Mouse (Mus musculus) cortical plate, adult 2 months (tissue): ENCODE measurements around the gene Dock8. TPM values are rescaled to one million over a fixed set of nuclear protein-coding genes. Genes with fewer than 3 reads are reported as not detected.

ENCODE experiments used
- H3K27ac ChIP-seq: fragments of 200-500 bp; 2 replicates; pipeline ENCODE4 v1.5.1; 2012; ENCODE audit warnings: low read length, control low read depth, inconsistent platforms; ENCODE audit not compliant: insufficient read depth
- H3K4me1 ChIP-seq: fragments of 200-500 bp; 2 replicates; pipeline ENCODE4 v1.6.1; 2011; ENCODE audit warnings: low read length; ENCODE audit not compliant: control insufficient read depth, insufficient read depth
- H3K4me3 ChIP-seq: fragments of 200-500 bp; 2 replicates; pipeline ENCODE4 v1.5.1; 2011; ENCODE audit warnings: mild to moderate bottlenecking, low read length, control low read depth; ENCODE audit not compliant: insufficient read depth
- CTCF ChIP-seq: fragments of 200-500 bp; IDR thresholded peaks from 2 replicates; pipeline ENCODE4 v1.5.1; 2011; ENCODE audit warnings: mild to moderate bottlenecking, control low read depth, low read length; ENCODE audit not compliant: insufficient read depth; ENCODE audit errors: extremely low read depth
- POLR2A ChIP-seq: fragments of 200-500 bp; IDR thresholded peaks from 2 replicates; pipeline ENCODE4 v1.6.1; 2011; ENCODE audit warnings: mild to moderate bottlenecking, low read length, control low read depth; ENCODE audit not compliant: insufficient read depth; ENCODE audit errors: extremely low read depth
- polyA plus RNA-seq: library from polyadenylated mRNA; depleted of rRNA; stranded (reverse); fragments of >200 nt; gene quantifications from 2 replicates; pipeline ENCODE4 v1.2.3, GENCODE M21; 2012

Gene Dock8
- polyA plus RNA-seq, 1 experiment = 1.7 TPM

DNA sequence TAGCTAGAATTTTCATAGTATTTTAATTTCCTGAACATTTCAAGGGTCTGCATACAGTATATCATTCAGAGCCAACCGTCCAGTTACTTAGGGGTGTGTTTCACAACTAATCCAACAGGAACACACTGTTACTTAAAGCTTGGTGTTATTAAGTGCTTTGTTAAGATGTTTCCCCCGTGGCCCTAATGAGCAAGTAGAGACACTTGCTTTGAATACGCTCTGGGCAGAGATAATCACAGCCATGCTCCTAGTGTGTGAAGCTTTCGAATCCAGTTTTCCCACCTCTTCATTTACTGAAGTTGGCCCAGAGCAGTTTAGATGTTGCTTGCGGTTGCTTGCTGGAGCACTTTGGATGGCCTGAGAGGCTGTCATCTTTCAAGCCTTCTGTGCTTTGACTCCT is 80.8 kb downstream of the Dock8 start:
- Histone ChIP-seq H3K27ac (no peak overlapping the region), H3K4me3 (no peak overlapping the region), H3K4me1 (no peaks in the 10 kb centered on the region)
- no peak for TF ChIP-seq POLR2A
- TF ChIP-seq CTCF = no peak

DNA sequence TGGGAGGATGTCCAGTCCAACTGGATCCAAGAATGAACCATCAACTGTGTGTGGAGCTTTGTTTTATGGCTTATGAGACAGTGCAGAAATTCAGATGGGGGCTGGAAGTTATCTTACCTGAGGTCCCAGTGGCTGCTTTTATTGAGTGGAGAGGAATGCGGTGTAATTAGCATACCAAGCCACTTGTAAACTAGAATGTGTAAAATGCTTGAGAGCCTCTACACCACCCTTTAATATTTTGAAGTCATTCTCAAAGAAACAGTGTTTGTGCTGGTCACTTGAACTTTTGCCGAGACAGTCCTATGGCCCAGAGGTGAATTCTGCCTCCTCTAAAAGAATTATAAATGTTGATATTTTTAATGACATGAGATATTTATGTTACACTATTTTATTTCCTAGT is 83.5 kb downstream of the Dock8 start:
- Histone ChIP-seq H3K4me1 (no peaks in the 10 kb centered on the region), H3K27ac (no peak overlapping the region), H3K4me3 (no peak overlapping the region)
- TF ChIP-seq CTCF (no peak), POLR2A (no peak)

DNA sequence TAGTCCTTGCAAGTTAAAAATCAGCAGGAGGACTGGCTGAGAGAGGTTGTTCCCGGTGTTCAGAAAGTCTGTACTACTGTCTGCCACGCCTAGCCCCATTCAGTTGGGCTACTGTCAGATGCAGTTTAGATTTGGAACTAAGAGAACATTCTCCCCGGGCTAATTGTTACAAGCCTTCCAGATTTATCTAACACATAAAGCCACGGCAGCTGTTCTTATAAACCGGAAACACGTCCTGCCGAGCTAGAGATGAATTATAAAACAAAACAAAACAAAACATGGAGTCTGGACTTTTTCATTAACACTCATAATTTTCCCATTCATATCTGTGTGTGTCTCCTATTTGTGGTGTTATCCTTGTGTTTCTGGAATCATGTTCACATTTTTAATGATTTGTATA is 87.8 kb downstream of the Dock8 start:
- Histone ChIP-seq H3K4me3 (no peak overlapping the region), H3K27ac (no peak overlapping the region), H3K4me1 (no peaks in the 10 kb centered on the region)
- TF ChIP-seq CTCF (no peak), POLR2A (no peak)

DNA sequence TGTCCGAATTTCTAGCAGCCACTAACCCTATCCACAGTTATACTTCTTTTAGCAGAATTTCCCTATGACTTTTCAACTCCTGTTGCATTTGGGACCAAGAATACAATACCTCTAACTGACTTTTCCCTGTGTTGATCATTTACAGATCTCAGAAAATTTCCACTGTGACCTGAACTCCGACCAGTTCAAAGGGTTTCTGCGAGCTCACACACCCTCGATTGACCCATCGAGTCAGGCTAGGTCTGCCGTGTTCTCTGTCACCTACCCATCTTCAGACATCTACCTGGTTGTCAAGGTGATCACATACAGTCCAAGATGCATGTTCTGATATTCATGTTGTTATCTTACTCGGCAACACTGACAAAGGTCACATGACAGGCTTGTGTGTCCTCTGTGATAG is 90.4 kb downstream of the Dock8 start:
- Histone ChIP-seq H3K4me1 (no peaks in the 10 kb centered on the region), H3K27ac (no peak overlapping the region), H3K4me3 (no peak overlapping the region)
- TF ChIP-seq CTCF = no peak
- TF ChIP-seq POLR2A = no peak

DNA sequence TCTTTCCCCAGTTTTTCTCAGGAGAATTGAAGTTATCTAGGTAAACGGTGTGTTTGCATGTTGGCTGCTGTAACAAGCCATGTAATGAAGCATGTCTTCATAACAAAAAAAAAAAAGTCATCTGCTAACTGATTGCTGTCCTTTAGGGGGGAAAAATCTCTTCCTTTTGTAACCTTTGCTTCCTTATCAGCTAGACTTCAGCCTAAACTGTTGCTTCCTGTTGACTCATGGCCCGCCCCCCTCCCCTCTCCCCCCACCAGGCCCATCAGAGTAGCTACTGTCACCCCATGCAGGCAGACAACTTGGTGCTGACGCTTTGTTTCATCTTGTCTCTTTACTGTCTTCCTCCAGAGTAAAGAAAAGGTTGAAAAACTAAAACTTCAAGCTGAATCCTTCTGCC is 95.8 kb downstream of the Dock8 start:
- TF ChIP-seq POLR2A (no peak), CTCF (no peak)
- Histone ChIP-seq H3K4me1 (no peaks in the 10 kb centered on the region), H3K4me3 (no peak overlapping the region), H3K27ac (no peak overlapping the region)

DNA sequence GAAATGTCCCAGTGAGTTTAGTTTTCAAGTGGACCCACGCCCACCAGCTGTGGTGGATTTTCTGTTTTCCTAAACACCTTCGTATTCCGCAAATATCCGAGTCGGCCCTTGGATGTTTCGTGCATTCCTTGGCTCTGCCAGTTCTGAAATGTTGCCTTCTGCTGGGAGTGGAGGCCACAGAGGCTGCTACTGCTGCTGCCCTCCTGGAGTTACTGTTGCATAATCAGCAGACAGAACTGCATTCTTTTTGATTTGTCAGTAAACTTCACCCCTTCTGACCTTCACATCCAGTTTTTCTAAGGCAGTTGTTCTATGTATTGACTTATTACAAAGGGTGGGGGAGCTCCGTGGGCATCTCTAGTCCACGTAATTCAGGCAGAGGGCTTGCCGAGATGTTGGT is 97.0 kb downstream of the Dock8 start:
- Histone ChIP-seq H3K4me1 (no peaks in the 10 kb centered on the region), H3K4me3 (no peak overlapping the region), H3K27ac (no peak overlapping the region)
- no peak for TF ChIP-seq POLR2A
- TF ChIP-seq CTCF = no peak

DNA sequence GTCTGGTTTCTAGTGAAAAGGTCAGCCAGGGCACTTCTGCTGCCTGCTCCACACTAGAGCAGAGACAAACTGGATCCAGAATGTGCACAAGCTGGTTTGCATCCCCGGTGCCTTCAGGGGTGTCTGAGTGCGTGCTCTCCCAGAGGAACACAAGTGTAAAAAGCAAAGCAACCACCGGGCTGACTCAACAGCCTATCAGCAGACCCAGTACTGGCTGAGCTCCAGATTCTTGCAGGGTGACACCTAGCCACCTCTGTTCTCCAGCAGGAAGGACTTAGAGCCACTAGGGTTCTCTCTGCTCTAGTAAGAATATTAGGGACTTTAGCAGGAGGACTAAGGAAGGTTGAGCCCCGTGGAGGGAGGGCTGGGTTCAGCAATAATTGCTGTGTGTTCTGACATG is 97.7 kb downstream of the Dock8 start:
- H3K27ac ChIP-seq = no peak overlapping the region
- TF ChIP-seq POLR2A (no peak), CTCF (no peak)
- H3K4me3 ChIP-seq = no peak overlapping the region
- no peaks in the 10 kb centered on the region for H3K4me1 ChIP-seq

DNA sequence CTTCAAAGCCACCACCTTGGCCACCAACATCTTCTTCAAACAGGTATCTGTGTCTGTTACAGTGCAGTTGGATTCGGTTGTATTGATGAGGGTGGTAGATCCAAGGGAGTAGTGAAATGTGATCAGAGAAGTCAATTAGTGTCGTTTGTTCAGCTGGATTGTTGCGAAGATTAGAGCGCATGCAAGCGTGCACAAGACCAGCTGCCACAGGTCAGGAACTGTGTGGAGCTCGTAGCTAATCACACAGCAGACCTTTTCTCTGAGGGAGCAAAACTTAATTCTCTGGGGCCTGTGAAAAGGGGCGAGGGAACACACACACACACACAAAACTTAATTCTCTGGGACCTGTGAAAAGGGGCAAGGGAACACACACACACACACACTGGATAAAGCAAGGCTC is 98.2 kb downstream of the Dock8 start:
- no peak for TF ChIP-seq POLR2A
- no peak for TF ChIP-seq CTCF
- no peak overlapping the region for H3K27ac ChIP-seq

DNA sequence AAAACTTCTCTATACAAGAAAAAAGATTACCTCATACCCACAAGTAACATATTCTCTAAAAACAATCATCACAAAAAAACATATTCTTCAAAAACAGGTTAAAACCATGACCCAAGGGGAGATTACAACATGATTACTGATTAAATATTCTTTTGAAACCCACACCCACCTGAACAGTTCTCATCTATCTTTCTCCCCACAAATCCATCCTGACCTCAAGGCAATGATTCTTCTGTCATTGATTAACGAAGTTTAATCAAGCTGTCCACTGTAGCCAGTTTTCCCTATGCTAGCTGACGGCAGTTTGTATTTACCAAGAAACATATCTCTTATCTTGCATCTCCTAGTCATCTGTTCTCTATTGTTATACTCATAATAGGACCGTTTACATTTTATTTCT is 98.6 kb downstream of the Dock8 start:
- TF ChIP-seq CTCF (no peak), POLR2A (no peak)
- no peaks in the 10 kb centered on the region for H3K4me1 ChIP-seq
- no peak overlapping the region for H3K4me3 ChIP-seq
- H3K27ac ChIP-seq = no peak overlapping the region

More for the DNA sequence above, 98.2 kb downstream of the Dock8 start:
- H3K4me3 ChIP-seq = no peak overlapping the region
- H3K4me1 ChIP-seq = no peaks in the 10 kb centered on the region

DNA sequence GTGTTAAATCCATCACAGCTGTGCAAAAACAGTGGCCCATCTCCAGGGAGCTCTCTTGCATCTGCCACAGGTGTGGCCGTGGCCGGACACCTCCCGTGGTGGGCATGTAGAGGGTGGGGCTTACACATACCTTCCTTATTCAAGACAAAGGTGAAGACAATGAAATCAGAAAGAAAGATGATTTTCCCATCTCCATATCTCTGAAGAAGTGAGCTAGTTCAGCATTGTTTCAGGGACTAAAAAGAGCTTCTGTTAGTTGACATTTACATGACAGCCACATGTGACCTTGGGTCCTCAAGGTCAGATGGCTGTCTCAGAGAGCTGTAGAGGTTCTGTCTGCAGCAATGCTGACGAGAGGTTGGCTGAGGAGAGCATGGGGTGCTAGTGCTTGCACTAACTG is 99.6 kb downstream of the Dock8 start:
- no peaks in the 10 kb centered on the region for H3K4me1 ChIP-seq
- TF ChIP-seq POLR2A (no peak), CTCF (no peak)
- no peak overlapping the region for H3K4me3 ChIP-seq
- H3K27ac ChIP-seq = no peak overlapping the region

DNA sequence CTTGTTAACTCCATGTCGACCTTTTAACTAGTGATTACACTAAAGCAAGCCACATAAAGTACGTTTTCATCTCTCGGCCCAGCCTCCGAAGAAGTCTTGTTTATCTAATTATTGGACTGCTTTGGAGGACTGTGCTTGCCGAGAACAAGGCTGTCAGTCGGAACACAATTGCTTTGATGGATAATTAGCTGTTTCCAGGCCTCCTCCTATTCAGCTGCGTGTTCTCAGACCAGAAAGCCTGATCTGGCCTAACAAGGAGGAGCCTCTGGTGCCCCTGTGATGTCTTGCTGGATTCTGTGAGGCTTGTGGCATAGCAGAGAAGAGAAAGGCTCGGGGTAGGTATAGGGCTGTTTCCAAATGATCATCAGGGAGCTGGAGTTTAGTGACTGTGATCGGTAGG is 106.3 kb downstream of the Dock8 start:
- Histone ChIP-seq H3K4me3 (no peak overlapping the region), H3K27ac (no peak overlapping the region), H3K4me1 (no peaks in the 10 kb centered on the region)
- TF ChIP-seq CTCF (no peak), POLR2A (no peak)
